Mouse (Mus musculus) forebrain, embryonic 10.5 days (tissue): ENCODE data around the gene Zfp618. TPM values are rescaled to one million over a fixed set of nuclear protein-coding genes. Genes with fewer than 3 reads are reported as not detected.

Experiments
- polyA plus RNA-seq: library from polyadenylated mRNA; unstranded; fragments of >200 nt; fragmentation: Nextera tagmentation; extraction: Ambion mirVana; gene quantifications from 2 replicates; pipeline ENCODE4 v1.2.1, GENCODE M21; 2016

Gene Zfp618
- polyA plus RNA-seq, 1 experiment from 2014 or later, result 21.4 TPM

Other genes starting within 250 kb of the Zfp618 start
- gene Ambp, start 189.2 kb downstream of the Zfp618 start, polyA plus RNA-seq, result not detected in 2 replicates
- gene Kif12, start 206.6 kb downstream of the Zfp618 start, polyA plus RNA-seq, result not detected in 2 replicates
- 2.8 and 3.1 TPM in 2 replicates for gene Col27a1, start 248.4 kb downstream of the Zfp618 start, polyA plus RNA-seq